Mouse (Mus musculus) urinary bladder, adult 18-20 months (tissue): ENCODE measurements around the gene Fscn3.

Source experiments
- DNase-seq, 2 experiments: peaks; one replicate each; pipeline ENCODE4 v3.0.0; 2022; ENCODE audit warnings: low spot score in 2 of 2, mixed read lengths in 2 of 2

Fscn3 gene

GRCm38 (mm10) chr6:28427096-28427839 lies at the start of gene Fscn3:
TSS of gene Fscn3 (plus strand) at chr6:28427789.
- DNase-seq, result no peak

- DNase-seq, result no peak
These were observed 45.6 kb upstream of the Fscn3 start for GRCm38 (mm10) chr6:28381983-28382382.

GRCm38 (mm10) chr6:28385169-28385568 lies 42.4 kb upstream of the Fscn3 start:
- DNase-seq, result no peak

- DNase-seq, result no peak
These were observed 38.6 kb upstream of the Fscn3 start for GRCm38 (mm10) chr6:28389038-28389437.

GRCm38 (mm10) chr6:28396051-28396852 lies 31.3 kb upstream of the Fscn3 start:
- DNase-seq, result no peak

- DNase-seq, result no peak
These were observed 30.6 kb upstream of the Fscn3 start for GRCm38 (mm10) chr6:28396853-28397457.

GRCm38 (mm10) chr6:28397681-28398203 lies 29.8 kb upstream of the Fscn3 start, which contains the start of gene Zfp800:
TSS of gene Zfp800 (minus strand) at chr6:28398005.
- DNase-seq, result peak in 1 of 2 experiments; percentile 34

- no peak for DNase-seq
These were observed 28.9 kb upstream of the Fscn3 start for GRCm38 (mm10) chr6:28398726-28399125.

- no peak for DNase-seq
These were observed 27.8 kb upstream of the Fscn3 start for GRCm38 (mm10) chr6:28399791-28400190.

- no peak for DNase-seq
These were observed 17.5 kb upstream of the Fscn3 start for GRCm38 (mm10) chr6:28410053-28410452.

- no peak for DNase-seq
These were observed 16.4 kb upstream of the Fscn3 start for GRCm38 (mm10) chr6:28411236-28411635.

GRCm38 (mm10) chr6:28416981-28417380 lies 10.6 kb upstream of the Fscn3 start:
- no peak for DNase-seq

- DNase-seq, result no peak
These were observed 9.1 kb upstream of the Fscn3 start for GRCm38 (mm10) chr6:28418449-28418848.

- DNase-seq, result no peak
These were observed 7.9 kb upstream of the Fscn3 start for GRCm38 (mm10) chr6:28419673-28420072.

GRCm38 (mm10) chr6:28420361-28420760 lies 7.2 kb upstream of the Fscn3 start:
- no peak for DNase-seq

- no peak for DNase-seq
These were observed 6.7 kb upstream of the Fscn3 start for GRCm38 (mm10) chr6:28420865-28421264.

GRCm38 (mm10) chr6:28421469-28422000 lies 6.1 kb upstream of the Fscn3 start:
- DNase-seq, result peak; percentile 98 to 99

- DNase-seq, result no peak
These were observed 4.8 kb upstream of the Fscn3 start for GRCm38 (mm10) chr6:28422651-28423290.

- DNase-seq, result peak; percentile 91 to 97
These were observed 4.3 kb upstream of the Fscn3 start, which contains the start of gene Arf5 for GRCm38 (mm10) chr6:28423313-28423712. TSS of gene Arf5 (plus strand) at chr6:28423560.

GRCm38 (mm10) chr6:28423767-28424695 lies 3.6 kb upstream of the Fscn3 start:
- peak; percentile 34 to 68 for DNase-seq
